8 mouse cellular contexts compared by ENCODE assay signal in genomic region chrX:49377067-49377466, GRCm38 (mm10).
DNase-seq lines count a peak whose midpoint lies in the region; ATAC-seq and TF ChIP-seq lines count a peak whose summit lies in the region.

No protein-coding gene starts in this region.

- no peaks in the 10 kb centered on the region for H3K27me3 ChIP-seq in hindbrain, embryonic 14.5 days (ENCODE audit: control insufficient read depth, insufficient read depth, low read length)
- no peaks in the 10 kb centered on the region for H3K27me3 ChIP-seq in hindbrain, embryonic 13.5 days
- no peaks in the 10 kb centered on the region for H3K27me3 ChIP-seq in heart, postnatal 0 days (ENCODE audit: control insufficient read depth, insufficient read depth, low read length)

- TF ChIP-seq EP300 in heart, postnatal 0 days (IDR thresholded peaks at IDR 0.05; ENCODE audit: low read depth) = no peak

- DNase-seq in hindbrain, embryonic 14.5 days (ENCODE audit: low spot score) = peak; percentile 62
- DNase-seq in right cerebral cortex, postnatal 14 days = peak; percentile 8
- no peak for DNase-seq in right cerebral cortex, postnatal 36 days (ENCODE audit: low spot score in 2 of 2)
- peak; percentile 54 for DNase-seq in adrenal gland, postnatal 14 days
- peak; percentile 18 for DNase-seq in heart, postnatal 0 days (ENCODE audit: low spot score)
- peak; percentile 57 for DNase-seq in retina, postnatal 1 day
- DNase-seq in ovary, adult 18-20 months (ENCODE audit: low spot score) = no peak

- H3K9me3 ChIP-seq in hindbrain, embryonic 14.5 days (ENCODE audit: control insufficient read depth, low read length) = no peaks in the 10 kb centered on the region
- H3K9me3 ChIP-seq in hindbrain, embryonic 13.5 days = no peaks in the 10 kb centered on the region
- H3K9me3 ChIP-seq in heart, postnatal 0 days (replicated peaks; ENCODE audit: control insufficient read depth, low read length) = no peaks in the 10 kb centered on the region

- H3K4me1 ChIP-seq in hindbrain, embryonic 14.5 days (replicated peaks; ENCODE audit: control insufficient read depth, insufficient read depth, low read length) = no peaks in the 10 kb centered on the region
- no peaks in the 10 kb centered on the region for H3K4me1 ChIP-seq in hindbrain, embryonic 13.5 days (replicated peaks)
- no peaks in the 10 kb centered on the region for H3K4me1 ChIP-seq in heart, postnatal 0 days (ENCODE audit: control insufficient read depth, insufficient read depth)

- 24% methylated on average over 8 of the region's 8 CpGs for WGBS in hindbrain, embryonic 14.5 days
- 23% methylated on average over 8 of the region's 8 CpGs for WGBS in hindbrain, embryonic 13.5 days
- WGBS in heart, postnatal 0 days = 23% methylated on average over 8 of the region's 8 CpGs

- H3K36me3 ChIP-seq in hindbrain, embryonic 14.5 days (replicated peaks; ENCODE audit: control insufficient read depth, insufficient read depth) = no peaks in the 10 kb centered on the region
- no peaks in the 10 kb centered on the region for H3K36me3 ChIP-seq in hindbrain, embryonic 13.5 days
- H3K36me3 ChIP-seq in heart, postnatal 0 days (replicated peaks; ENCODE audit: control insufficient read depth, insufficient read depth, low read length) = no peaks in the 10 kb centered on the region

- no peak overlapping the region for H3K27ac ChIP-seq in hindbrain, embryonic 14.5 days
- no peak overlapping the region for H3K27ac ChIP-seq in hindbrain, embryonic 13.5 days
- H3K27ac ChIP-seq in heart, postnatal 0 days (ENCODE audit: low read depth) = no peak overlapping the region

- no peak overlapping the region for H3K9ac ChIP-seq in hindbrain, embryonic 14.5 days
- no peak overlapping the region for H3K9ac ChIP-seq in hindbrain, embryonic 13.5 days
- no peak overlapping the region for H3K9ac ChIP-seq in heart, postnatal 0 days (replicated peaks; ENCODE audit: low read depth, low read length)

- H3K4me3 ChIP-seq in hindbrain, embryonic 14.5 days (replicated peaks; ENCODE audit: low read length) = no peak overlapping the region
- no peak overlapping the region for H3K4me3 ChIP-seq in hindbrain, embryonic 13.5 days
- peak overlapping the region; percentile 27 for H3K4me3 ChIP-seq in heart, postnatal 0 days (ENCODE audit: low read depth, low read length)

- no peak for ATAC-seq in hindbrain, embryonic 14.5 days (ENCODE audit: low FRiP score)
- no peak for ATAC-seq in hindbrain, embryonic 13.5 days (ENCODE audit: low FRiP score)
- ATAC-seq in heart, postnatal 0 days (ENCODE audit: insufficient read depth, low read depth) = no peak

- peak; percentile 56 for TF ChIP-seq CTCF in heart, postnatal 0 days (IDR thresholded peaks at IDR 0.05; ENCODE audit: low read depth)

- no peak overlapping the region for H3K4me2 ChIP-seq in hindbrain, embryonic 14.5 days (replicated peaks)
- no peak overlapping the region for H3K4me2 ChIP-seq in hindbrain, embryonic 13.5 days
- H3K4me2 ChIP-seq in heart, postnatal 0 days (ENCODE audit: low read depth, low read length) = peak overlapping the region; percentile 39

Comparison
In these comparisons a context has a peak if more than half of its experiments do, and no peak if none do; other contexts are left out.
1. DNase-seq: peak in hindbrain, embryonic 14.5 days (single experiment), right cerebral cortex, postnatal 14 days (single experiment), adrenal gland, postnatal 14 days (single experiment), heart, postnatal 0 days (single experiment) and retina, postnatal 1 day (single experiment); none in right cerebral cortex, postnatal 36 days (0 of 2) and ovary, adult 18-20 months (single experiment).